Mouse (Mus musculus) adrenal gland, adult 18-20 months (tissue): ENCODE measurements around the gene Mthfsd. TPM values are rescaled to one million over a fixed set of nuclear protein-coding genes. Genes with fewer than 3 reads are reported as not detected.

ENCODE experiments used
- DNase-seq, 2 experiments: peaks; one replicate each; pipeline ENCODE4 v3.0.0; 2021 to 2022; ENCODE audit warnings: low spot score in 2 of 2
- total RNA-seq, 2 experiments: library from RNA; stranded (reverse); gene quantifications; 1 replicate in 1 of 2; 2 replicates in 1 of 2; pipeline ENCODE4 v1.2.3; 2021

Mthfsd gene
- total RNA-seq, 2 experiments from 2014 or later: 28.4 to 30.6 TPM

DNA sequence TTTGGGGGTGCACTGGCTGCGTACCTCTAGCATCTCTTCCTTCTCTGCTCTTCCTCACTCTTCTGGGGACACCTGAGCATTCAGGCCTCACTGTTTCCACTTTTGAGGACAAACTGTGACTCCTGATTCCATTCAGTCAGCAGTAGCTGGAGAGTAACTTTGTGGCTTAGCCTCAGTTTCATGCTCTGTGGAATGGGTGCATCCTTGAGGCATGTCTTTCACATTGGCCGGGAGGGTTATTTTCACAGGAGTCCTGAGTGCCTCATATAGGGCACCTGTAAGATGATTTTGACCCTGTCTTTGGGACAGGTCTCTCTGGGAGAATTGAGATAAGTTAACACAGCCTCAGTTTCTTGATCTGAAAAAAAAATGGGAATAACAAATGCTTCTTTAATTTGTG lies 14.9 kb upstream of the Mthfsd start:
- no peak for DNase-seq

DNA sequence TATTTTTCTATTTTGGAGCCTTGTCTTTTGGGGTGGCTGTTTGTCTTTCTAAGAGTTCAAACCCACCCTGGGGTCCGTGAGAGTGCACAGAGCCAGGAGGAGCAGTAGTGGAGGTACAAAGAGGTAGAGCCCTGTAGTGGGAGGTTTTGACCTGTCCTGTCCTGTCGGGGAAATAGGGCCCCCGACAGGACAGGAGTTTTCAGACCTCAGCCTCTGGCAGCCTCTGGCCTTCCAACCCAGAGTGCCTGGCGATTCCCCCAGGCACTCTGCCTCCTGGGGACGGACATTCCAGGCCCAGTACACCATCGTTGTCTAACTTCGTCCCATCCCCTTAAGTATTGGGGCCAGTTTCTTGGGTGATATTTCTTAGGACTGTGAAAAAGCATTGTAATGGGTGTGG lies 14.2 kb upstream of the Mthfsd start:
- no peak for DNase-seq

DNA sequence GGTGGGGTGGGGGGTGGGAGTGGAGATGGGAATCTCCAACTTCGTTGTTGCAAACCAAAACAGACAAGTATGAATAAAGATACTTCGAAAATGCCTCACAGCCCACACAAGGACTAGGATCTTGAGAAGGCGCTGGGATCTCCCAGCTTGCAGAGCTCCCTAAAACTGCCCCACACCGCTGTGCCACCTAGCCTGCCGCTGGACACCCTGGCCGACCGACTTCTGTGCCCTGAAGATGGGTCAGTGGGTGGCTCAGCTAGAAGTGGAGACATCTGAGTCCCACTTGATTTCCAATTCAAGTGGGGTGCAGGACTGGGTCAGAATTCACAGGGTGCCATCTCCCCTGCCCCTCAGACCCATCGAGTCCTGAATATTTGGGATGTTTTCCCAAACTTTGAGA lies 13.5 kb upstream of the Mthfsd start:
- no peak for DNase-seq

DNA sequence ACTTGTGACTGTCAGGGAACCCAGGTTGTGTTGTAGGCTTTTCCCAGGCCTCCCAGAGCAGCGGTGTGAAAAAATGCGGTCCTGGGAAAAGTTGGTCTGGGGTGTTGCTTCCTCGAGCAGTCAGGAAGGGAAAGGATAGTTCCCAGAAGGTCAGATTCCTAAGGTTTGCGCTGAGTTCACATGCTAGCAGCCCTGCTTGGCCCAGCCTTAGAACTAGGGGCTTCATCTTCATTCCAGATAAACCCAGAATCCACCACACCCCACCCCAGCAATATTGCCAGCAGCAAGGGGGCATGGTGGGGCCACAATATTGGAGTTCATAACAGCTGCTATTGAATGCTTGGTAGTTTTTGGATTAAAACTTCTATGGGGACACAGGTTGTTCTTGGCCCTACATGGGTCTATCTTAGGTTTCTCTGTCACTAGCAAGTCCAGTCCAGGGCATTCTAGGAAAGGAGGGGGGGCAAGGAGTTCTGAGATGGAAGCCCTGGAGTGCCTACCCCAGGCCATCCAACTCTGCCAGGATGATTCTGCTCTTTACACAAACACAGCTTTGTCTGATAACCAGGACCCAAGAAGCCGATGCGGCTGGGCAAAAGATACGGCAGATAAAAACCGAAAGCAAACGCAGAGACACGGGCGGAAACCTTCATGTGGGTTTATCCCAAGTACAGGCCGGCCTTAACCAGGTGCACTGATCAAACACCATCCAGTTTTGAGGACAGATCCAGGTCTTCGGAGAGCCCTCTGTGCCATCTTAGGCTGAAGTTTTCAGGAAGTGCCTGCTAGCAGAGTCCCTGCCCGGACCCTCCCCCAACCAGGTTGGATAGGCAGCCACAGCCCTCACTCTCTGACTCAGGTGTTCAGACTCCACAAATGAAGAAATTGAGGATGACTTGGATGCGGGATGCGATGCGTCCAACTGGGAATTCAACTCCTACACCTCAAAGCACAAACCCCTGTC lies 12.5 kb upstream of the Mthfsd start:
- no peak for DNase-seq

DNA sequence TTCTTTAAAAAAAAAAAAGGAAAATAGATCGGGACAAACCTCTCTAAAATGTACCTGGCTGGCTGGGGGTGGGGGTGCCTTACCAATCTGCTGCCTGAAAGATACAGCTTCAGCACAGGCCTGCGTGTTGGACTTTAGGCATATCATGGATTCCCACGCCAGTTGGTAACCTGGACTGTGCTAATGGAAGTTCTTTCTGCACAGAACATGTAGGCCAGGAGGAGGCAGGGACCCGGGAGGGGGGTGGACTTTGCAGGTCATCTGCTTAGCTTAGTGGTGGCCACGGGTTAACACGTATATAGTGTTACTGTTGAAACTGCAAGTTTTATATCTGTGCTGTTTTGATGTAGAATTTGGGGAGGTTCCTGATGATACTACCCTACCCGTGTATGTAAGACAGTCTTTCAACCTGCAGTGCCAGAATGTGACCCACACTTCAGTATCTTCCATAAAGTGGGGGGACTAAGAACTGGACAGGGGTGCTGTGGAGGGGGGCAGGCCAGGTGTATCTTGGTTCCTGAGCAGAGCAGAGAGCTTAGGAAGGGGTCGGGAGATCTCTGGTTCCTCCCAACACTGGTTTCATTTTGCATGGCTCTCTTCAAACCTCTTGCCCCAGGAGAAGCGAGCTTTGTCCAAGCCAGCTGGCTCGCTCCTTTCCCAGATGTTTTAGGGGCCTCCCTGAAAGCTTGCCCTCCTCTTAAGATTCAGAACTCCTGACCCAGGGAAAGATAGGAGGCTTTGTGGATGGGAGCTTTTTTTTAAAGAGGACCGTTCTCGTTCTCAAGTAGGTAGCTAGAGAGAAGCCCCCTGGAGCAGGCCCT lies 11.7 kb upstream of the Mthfsd start:
- no peak for DNase-seq

DNA sequence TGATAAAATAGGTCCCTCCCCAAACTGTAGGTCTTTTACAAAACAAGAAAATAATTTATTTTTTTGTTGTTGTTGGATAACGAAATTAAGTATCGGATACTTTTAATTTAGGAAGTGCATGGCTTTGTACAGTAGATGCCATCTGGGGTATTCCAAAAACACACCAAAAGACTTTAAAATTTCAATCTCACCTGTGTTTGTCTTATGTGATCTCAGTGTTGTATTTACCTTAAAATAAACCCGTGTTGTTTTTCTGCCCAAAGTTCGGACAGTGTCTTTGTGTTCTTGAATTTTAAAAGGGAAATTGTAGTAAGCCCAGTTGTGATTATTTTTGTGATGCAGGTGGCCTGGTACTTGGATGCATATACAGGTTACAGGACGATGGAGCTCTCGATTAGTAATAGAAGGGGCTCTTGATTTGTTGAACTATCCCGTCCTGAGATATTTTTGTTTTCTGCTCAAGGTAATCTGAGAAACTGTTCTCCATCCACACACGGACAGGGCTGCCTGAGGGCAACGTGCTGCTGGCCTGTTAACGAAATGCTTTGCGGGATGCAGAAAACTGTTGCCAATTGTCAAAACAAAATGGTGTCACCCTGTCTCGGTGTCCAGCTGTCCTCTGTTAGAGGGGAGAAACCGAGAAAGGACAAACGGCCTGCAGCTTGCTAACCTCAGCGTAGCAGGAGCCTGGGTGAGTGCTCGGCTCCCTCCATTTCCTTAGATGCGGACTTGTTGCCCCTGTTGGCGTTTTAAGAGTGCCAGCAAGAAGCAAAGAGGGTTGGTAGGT lies 10.6 kb upstream of the Mthfsd start:
- no peak for DNase-seq

DNA sequence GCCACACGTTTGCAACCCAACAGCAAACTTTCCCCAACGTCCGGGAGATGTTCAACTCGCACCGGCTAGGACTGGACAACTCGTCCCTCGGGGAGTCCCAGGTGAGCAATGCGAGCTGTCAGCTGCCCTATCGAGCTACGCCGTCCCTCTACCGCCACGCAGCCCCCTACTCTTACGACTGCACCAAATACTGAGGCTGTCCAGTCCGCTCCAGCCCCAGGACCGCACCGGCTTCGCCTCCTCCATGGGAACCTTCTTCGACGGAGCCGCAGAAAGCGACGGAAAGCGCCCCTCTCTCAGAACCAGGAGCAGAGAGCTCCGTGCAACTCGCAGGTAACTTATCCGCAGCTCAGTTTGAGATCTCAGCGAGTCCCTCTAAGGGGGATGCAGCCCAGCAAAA lies 9.7 kb upstream of the Mthfsd start:
- DNase-seq: no peak

DNA sequence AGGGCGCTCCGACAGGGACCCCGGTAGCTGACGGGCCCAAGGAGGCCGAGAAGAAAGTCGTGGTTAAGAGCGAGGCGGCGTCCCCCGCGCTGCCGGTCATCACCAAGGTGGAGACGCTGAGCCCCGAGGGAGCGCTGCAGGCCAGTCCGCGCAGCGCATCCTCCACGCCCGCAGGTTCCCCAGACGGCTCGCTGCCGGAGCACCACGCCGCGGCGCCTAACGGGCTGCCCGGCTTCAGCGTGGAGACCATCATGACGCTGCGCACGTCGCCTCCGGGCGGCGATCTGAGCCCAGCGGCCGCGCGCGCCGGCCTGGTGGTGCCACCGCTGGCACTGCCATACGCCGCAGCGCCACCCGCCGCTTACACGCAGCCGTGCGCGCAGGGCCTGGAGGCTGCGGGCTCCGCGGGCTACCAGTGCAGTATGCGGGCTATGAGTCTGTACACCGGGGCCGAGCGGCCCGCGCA lies 9.0 kb upstream of the Mthfsd start:
- DNase-seq: peak in 1 of 2 experiments; percentile 30

DNA sequence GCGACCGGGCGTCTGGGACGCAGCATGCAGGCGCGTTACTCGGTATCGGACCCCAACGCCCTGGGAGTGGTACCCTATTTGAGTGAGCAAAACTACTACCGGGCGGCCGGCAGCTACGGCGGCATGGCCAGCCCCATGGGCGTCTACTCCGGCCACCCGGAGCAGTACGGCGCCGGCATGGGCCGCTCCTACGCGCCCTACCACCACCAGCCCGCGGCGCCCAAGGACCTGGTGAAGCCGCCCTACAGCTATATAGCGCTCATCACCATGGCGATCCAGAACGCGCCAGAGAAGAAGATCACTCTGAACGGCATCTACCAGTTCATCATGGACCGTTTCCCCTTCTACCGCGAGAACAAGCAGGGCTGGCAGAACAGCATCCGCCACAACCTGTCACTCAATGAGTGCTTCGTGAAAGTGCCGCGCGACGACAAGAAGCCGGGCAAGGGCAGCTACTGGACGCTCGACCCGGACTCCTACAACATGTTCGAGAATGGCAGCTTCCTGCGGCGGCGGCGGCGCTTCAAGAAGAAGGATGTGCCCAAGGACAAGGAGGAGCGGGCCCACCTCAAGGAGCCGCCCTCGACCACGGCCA lies 8.5 kb upstream of the Mthfsd start:
- DNase-seq: peak; percentile 18 to 38

DNA sequence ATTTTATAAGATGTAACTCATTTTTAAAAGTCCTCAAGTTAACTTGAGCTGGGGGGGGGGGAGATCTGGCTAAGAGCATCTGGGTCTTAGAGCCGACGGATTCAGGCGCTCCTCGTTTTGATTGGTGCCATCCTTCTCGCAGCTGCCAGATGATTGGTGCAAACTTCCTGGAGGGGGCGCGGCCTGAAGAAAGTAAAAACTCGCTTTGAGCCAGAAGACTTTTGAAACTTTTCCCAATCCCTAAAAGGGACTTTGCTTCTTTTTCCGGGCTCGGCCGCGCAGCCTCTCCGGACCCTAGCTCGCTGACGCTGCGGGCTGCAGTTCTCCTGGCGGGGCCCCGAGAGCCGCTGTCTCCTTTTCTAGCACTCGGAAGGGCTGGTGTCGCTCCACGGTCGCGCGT lies 7.8 kb upstream of the Mthfsd start, which contains the start of gene Foxc2:
TSS of gene Foxc2 (plus strand) at position 224 of the 400 bp plus-strand sequence.
- peak; percentile 66 to 75 for DNase-seq

DNA sequence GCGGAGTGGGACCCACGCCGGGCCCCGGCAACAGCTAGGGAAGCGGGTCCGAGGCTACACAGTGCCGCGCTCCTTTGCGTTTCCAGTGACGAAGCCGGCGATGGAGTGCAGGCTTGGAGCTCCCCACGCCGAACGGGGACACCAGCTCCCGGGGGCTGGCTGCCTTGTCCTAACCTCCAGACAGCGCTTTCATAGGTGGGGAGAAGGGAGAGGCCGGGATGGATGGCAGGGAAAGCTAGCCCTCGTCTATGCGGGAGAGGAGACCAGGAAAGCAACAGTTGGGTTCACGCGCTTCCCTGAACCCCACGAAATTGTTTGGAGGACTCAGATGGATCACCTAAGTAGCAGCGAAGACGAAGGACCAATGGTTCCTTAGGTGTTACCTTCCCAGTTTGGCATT lies 6.9 kb upstream of the Mthfsd start:
- no peak for DNase-seq

DNA sequence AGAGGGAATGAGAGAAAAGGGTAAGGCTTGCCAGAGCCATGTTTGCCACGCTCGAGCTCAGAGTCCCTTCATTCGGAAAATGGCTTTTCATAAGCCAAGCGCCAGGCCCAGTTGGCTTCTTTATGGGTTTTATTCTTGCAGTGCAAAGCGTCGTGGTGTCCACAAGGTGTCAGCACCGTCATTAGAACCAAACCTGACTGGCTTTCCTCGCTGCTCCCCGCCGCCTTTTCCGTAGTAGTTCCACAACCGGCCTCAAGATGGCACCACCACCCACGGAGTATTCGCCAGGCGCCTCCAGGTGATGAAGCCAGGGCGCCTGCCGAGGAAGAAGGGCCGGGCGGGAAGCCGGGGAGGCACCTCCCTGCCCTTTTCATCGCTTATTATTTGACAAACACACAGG lies 5.1 kb upstream of the Mthfsd start:
- peak; percentile 99 for DNase-seq

DNA sequence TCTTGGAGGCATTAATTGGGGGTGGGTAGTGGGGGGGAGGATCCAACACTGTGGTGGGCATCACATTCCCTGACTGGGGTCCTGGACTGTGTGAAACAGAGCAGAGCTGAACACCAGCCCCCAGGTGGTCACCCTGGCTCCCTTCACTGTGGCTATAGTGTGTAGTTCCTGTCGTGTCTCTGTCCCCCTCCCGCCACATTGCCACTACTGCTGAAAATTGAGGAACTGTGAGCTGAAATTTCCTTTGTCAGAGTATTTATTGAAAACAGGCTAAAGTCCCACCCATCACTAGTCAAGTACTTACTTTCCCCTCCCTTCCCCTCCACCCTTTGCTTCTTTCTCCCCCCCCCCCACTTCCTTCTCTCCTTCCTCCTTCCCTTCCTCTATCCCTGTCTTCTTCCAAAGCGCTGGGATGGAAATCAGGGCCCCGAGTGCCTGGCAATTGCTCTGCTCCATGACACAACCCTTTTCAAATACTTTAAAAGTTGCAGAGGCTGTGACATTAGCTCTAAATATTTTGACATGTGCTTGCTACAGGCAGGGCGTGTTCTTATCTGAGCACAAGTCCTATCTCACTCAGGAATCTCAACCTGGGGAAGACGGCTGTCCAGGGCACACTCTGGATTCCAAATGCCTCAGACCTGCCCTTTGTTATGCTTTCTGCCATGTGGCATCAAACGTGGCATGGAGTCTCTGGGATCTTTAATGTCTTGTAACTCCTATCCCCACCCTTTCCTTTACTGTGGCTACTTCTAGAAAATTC lies 3.1 kb upstream of the Mthfsd start:
- DNase-seq: no peak

DNA sequence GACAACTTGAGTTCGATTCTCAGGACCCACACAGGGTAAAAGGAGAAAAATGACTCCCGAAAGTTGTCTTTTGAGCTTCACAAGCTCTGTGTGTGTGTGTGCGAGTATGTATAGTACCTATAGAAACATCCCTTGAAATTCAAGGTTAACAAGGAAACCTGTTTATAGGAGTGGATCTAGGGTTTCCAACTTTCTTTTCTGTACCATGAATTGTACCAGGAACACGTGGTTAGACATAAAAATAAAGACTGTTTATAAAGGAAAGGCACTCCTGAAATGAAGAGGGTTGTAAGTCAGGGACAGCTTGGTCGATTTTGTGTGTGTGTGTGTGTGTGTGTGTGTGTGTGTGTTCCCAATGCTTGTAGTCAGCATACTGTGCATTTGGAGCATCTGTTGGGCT lies 465 bp upstream of the Mthfsd start:
- no peak for DNase-seq

DNA sequence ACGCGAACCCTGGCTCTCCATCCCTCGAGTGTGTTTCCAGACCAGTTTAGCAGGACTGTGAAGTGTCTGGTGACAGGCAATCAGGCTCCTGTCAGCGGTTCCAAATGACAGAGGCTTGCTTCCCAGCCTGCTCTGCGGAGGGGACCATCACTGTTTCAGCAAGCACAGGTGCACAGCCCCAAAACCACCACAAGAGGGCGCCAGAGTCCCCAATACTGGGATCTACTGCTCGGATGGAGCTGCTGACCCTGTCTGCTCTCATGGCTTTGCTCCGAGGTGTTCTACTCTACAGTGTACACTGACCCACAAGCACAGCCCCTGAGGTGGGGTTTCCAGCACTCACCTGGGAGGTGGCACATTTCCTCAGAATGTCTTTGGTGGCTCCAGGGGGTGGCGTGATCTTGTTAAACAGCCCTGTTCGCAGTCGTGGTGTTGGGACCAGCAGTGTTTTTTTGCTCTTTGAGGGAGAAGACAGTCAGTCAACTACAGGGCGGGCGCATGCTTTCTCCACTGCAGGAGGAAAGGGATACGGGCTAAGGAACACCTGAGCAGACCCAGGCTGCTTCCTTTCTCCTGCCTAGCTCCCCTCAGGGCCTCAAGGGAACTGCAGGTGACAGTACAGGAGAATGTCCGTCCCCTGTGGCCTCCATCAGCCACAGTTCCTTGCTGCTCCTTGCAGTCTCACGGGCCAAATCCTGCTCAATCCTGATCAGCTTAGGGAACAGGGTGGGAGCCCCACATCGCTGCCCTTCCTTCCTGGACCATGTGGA lies 4.0 kb downstream of the Mthfsd start:
- DNase-seq: peak; percentile 81

DNA sequence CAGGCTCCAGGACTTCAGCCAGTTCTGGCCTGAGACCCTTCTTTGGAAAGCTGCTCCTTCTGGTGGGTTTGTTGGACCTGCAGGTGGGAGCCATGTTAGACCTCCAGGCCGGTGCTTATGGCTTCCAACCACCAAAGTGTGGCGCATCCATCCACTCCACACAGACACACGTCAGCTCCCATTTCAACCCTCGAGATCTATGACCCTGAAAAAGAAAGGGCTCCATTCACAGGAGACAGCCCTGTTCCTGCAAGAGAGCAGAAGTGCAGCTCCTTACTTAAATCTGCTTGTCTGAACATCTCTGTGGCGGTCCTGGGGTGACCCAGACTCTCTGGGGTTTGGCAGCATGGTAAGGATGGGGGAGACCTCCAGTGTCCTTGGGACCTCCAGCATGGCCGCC lies 14.7 kb downstream of the Mthfsd start:
- no peak for DNase-seq

DNA sequence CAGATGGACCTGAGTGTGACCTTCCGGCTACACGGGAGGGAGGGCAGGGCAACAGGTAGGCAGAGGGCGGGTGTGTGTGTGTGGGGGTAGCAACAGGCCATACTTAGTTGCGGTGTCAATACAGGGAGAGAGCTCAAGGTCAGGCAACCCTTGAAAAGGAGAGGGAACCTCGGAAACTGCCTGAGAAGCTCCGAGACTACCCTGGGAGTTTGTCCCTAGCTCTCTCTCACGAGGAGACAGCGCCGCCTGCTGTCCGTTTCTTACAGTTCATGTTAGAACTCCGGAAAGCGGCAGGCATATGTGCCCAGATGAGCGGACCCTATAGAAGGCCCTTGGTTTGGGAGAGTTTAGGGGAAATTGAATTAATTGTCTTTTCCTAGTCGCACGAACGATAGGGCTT lies 15.6 kb downstream of the Mthfsd start:
- peak; percentile 81 to 89 for DNase-seq

DNA sequence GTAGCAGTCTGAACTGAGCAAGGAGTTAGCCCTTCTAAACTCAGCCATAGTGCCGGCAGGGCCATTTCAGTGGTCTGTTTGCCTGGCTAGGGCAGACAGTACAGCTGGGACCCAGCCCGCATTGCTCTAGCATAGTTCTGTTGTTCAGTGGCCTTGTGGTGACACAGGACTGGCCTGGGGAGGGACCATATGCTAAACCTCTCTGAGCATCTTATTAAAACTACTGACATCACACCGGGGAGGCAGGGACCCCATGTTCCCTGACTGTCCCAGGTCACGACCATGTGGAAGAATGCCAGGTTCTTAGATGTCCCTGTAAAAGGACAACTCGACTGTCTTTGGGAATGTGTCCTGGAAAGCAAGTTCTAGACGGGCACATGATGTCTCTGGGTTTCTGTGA lies 16.1 kb downstream of the Mthfsd start:
- DNase-seq: no peak

DNA sequence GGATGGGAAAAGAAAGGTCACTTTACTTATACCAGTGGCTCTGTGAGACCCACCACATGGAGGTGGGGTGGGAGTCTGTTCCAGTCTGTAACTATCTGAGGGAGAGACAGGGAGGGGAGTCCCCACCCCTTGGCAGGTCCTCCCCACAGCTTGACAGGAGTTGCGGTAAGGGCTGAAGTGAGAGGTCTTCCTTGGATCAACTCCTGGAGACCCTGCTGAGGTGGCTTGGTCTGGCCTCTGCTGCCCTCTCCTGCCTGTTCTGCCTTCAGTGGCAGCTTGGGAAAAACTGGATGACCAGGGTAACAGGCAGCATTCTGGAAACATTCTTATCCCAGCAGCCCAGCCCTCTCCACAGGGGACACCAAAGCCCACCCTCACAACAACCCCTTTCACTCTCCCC lies 17.5 kb downstream of the Mthfsd start:
- no peak for DNase-seq
